Mouse (Mus musculus): ENCODE measurements at regions not wholly inside any gene's neighbourhood (a gene's known extent, or its start where the extent isn't known, plus 50 kb on each side); places are given as distances from the start of the nearest gene placed in this dataset.

- DNase-seq (ENCODE audit: low read depth, low spot score) (no peak), ATAC-seq (no peak)
- ChIA-PET POLR2A (no interaction called here), CTCF (no interaction called here)
- no peak for TF ChIP-seq CTCF (IDR thresholded peaks at IDR 0.05)
- no peaks in the 10 kb centered on the region for H3K27me3 ChIP-seq
- in situ Hi-C loops (cut with MboI; ENCODE audit: low pct_unique_long_range_greater_than_20kb) = no loop called here
Observed at GRCm38 (mm10) chr2:117693537-117693936, 350.7 kb upstream of the Rasgrp1 start.

- ChIA-PET POLR2A (interaction anchor here (1.2 kb wide), 1 partner anchor 21 kb away, joined by 3 read pairs; no protein-coding TSS in a partner anchor), CTCF (interaction anchor here (1.1 to 1.6 kb wide), 3 partner anchors 21 to 63 kb away, joined by 3 to 4 read pairs (median 4); no protein-coding TSS in a partner anchor)
- H3K27me3 ChIP-seq = no peaks in the 10 kb centered on the region
- ATAC-seq (no peak), DNase-seq (ENCODE audit: low read depth, low spot score) (peak; percentile 33)
- in situ Hi-C loops (cut with MboI; ENCODE audit: low pct_unique_long_range_greater_than_20kb) = no loop called here
- no peak for TF ChIP-seq CTCF (IDR thresholded peaks at IDR 0.05)
Observed at GRCm38 (mm10) chr2:117710173-117710813, 367.5 kb upstream of the Rasgrp1 start.

- TF ChIP-seq CTCF (IDR thresholded peaks at IDR 0.05) = no peak
- CTCF ChIA-PET = interaction anchor here (1.0 kb wide), 1 partner anchor 12 kb away, joined by 3 read pairs; no protein-coding TSS in a partner anchor
- H3K27me3 ChIP-seq = no peaks in the 10 kb centered on the region
Observed at GRCm38 (mm10) chr2:117724066-117724465, 381.3 kb upstream of the Rasgrp1 start.

GRCm38 (mm10) chr2:117731253-117731652 lies 380.4 kb upstream of the Thbs1 start:
- H3K27me3 ChIP-seq = no peaks in the 10 kb centered on the region
- DNase-seq (ENCODE audit: low read depth, low spot score) (no peak), ATAC-seq (peak; percentile 91)
- TF ChIP-seq CTCF (IDR thresholded peaks at IDR 0.05) = peak; percentile 26
- ChIA-PET POLR2A (interaction anchor here (0.8 kb wide), 1 partner anchor 20 kb away, joined by 3 read pairs; no protein-coding TSS in a partner anchor), CTCF (interaction anchor here (1.0 to 1.5 kb wide), 7 partner anchors 8 to 190 kb away, joined by 3 to 5 read pairs (median 3); no protein-coding TSS in a partner anchor)
- in situ Hi-C loops (cut with MboI; ENCODE audit: low pct_unique_long_range_greater_than_20kb) = no loop called here

More at GRCm38 (mm10) chr2:117724066-117724465, 381.3 kb upstream of the Rasgrp1 start:
- POLR2A ChIA-PET = no interaction called here
- ATAC-seq = no peak
- DNase-seq (ENCODE audit: low read depth, low spot score) = no peak
- in situ Hi-C loops (cut with MboI; ENCODE audit: low pct_unique_long_range_greater_than_20kb) = no loop called here

GRCm38 (mm10) chr2:117742413-117742812 lies 369.3 kb upstream of the Thbs1 start:
- in situ Hi-C loops (cut with MboI; ENCODE audit: low pct_unique_long_range_greater_than_20kb) = no loop called here
- H3K27me3 ChIP-seq = no peaks in the 10 kb centered on the region
- TF ChIP-seq CTCF (IDR thresholded peaks at IDR 0.05) = no peak
- ATAC-seq (no peak), DNase-seq (ENCODE audit: low read depth, low spot score) (no peak)
- CTCF ChIA-PET = no interaction called here
- POLR2A ChIA-PET = no interaction called here

- DNase-seq (ENCODE audit: low read depth, low spot score) (peak; percentile 33), ATAC-seq (peak; percentile 34)
- no peaks in the 10 kb centered on the region for H3K27me3 ChIP-seq
- CTCF ChIA-PET = no interaction called here
- in situ Hi-C loops (cut with MboI; ENCODE audit: low pct_unique_long_range_greater_than_20kb) = no loop called here
- TF ChIP-seq CTCF (IDR thresholded peaks at IDR 0.05) = no peak
- POLR2A ChIA-PET = interaction anchor here (0.5 kb wide), 1 partner anchor 37 kb away, joined by 6 read pairs; no protein-coding TSS in a partner anchor
Observed at GRCm38 (mm10) chr2:117743901-117744300, 367.8 kb upstream of the Thbs1 start.

GRCm38 (mm10) chr2:117745767-117746166 lies 365.9 kb upstream of the Thbs1 start:
- no peak for TF ChIP-seq CTCF (IDR thresholded peaks at IDR 0.05)
- POLR2A ChIA-PET = no interaction called here

GRCm38 (mm10) chr2:117747136-117747535 lies 364.5 kb upstream of the Thbs1 start:
- DNase-seq (ENCODE audit: low read depth, low spot score) = no peak
- no peak for TF ChIP-seq CTCF (IDR thresholded peaks at IDR 0.05)

More at GRCm38 (mm10) chr2:117745767-117746166, 365.9 kb upstream of the Thbs1 start:
- CTCF ChIA-PET = interaction anchor here (0.8 to 1.3 kb wide), 2 partner anchors 42 to 57 kb away, joined by 3 read pairs; no protein-coding TSS in a partner anchor
- DNase-seq (ENCODE audit: low read depth, low spot score) (no peak), ATAC-seq (peak; percentile 49)
- no peaks in the 10 kb centered on the region for H3K27me3 ChIP-seq
- in situ Hi-C loops (cut with MboI; ENCODE audit: low pct_unique_long_range_greater_than_20kb) = no loop called here

GRCm38 (mm10) chr2:117748892-117749291 lies 362.8 kb upstream of the Thbs1 start:
- no peaks in the 10 kb centered on the region for H3K27me3 ChIP-seq
- no peak for ATAC-seq
- TF ChIP-seq CTCF (IDR thresholded peaks at IDR 0.05) = no peak
- DNase-seq (ENCODE audit: low read depth, low spot score) = peak; percentile 38
- in situ Hi-C loops (cut with MboI; ENCODE audit: low pct_unique_long_range_greater_than_20kb) = no loop called here
- ChIA-PET POLR2A (no interaction called here), CTCF (no interaction called here)

More at GRCm38 (mm10) chr2:117747136-117747535, 364.5 kb upstream of the Thbs1 start:
- no peak for ATAC-seq
- CTCF ChIA-PET = no interaction called here
- POLR2A ChIA-PET = interaction anchor here (0.6 kb wide), 1 partner anchor 76 kb away, joined by 3 read pairs; no protein-coding TSS in a partner anchor
- in situ Hi-C loops (cut with MboI; ENCODE audit: low pct_unique_long_range_greater_than_20kb) = no loop called here
- no peaks in the 10 kb centered on the region for H3K27me3 ChIP-seq

- in situ Hi-C loops (cut with MboI; ENCODE audit: low pct_unique_long_range_greater_than_20kb) = no loop called here
- TF ChIP-seq CTCF (IDR thresholded peaks at IDR 0.05) = no peak
- POLR2A ChIA-PET = no interaction called here
- ATAC-seq (no peak), DNase-seq (ENCODE audit: low read depth, low spot score) (no peak)
- CTCF ChIA-PET = interaction anchor here (1.0 kb wide), 1 partner anchor 9 kb away, joined by 3 read pairs; no protein-coding TSS in a partner anchor
- no peaks in the 10 kb centered on the region for H3K27me3 ChIP-seq
Observed at GRCm38 (mm10) chr2:117759491-117760013, 352.1 kb upstream of the Thbs1 start.

GRCm38 (mm10) chr2:117763631-117764030 lies 348.0 kb upstream of the Thbs1 start:
- no peak for ATAC-seq
- POLR2A ChIA-PET = no interaction called here
- DNase-seq (ENCODE audit: low read depth, low spot score) = no peak
- CTCF ChIA-PET = no interaction called here
- in situ Hi-C loops (cut with MboI; ENCODE audit: low pct_unique_long_range_greater_than_20kb) = no loop called here
- no peak for TF ChIP-seq CTCF (IDR thresholded peaks at IDR 0.05)
- H3K27me3 ChIP-seq = no peaks in the 10 kb centered on the region
